Mouse (Mus musculus) liver, embryonic 11.5 days (tissue): ENCODE data around the gene Pheta1. TPM values are rescaled to one million over a fixed set of nuclear protein-coding genes. Genes with fewer than 3 reads are reported as not detected.
A peak's percentile ranks its signal among the peaks of the same experiment; 100 is the strongest.

Experiments
- ATAC-seq: fragments of 200-750 bp; cut with Nextera tagmentation; replicated peaks from 2 replicates; pipeline ENCODE4 v1.8.0; 2017; ENCODE audit warnings: moderate number of reproducible peaks, mild to moderate bottlenecking, moderate TSS enrichment, moderate library complexity; ENCODE audit not compliant: low FRiP score
- DNase-seq: peaks from one replicate; pipeline ENCODE4 v3.0.0-alpha.2; 2017; ENCODE audit warnings: low spot score
- H3K27ac ChIP-seq: fragments of 300-500 bp; sonication (generic); 2 replicates; pipeline ENCODE4 v1.5.1; 2014; ENCODE audit warnings: mild to moderate bottlenecking, low read depth, low read length, control low read depth
- H3K27me3 ChIP-seq: fragments of 300-500 bp; sonication (generic); replicated peaks from 2 replicates; pipeline ENCODE4 v1.6.1; 2014; ENCODE audit warnings: low read length, mixed read lengths; ENCODE audit not compliant: control insufficient read depth, insufficient read depth
- H3K36me3 ChIP-seq: fragments of 300-500 bp; sonication (generic); 2 replicates; pipeline ENCODE4 v1.6.1; 2014; ENCODE audit warnings: mild to moderate bottlenecking, low read length, moderate library complexity, mixed read lengths; ENCODE audit not compliant: control insufficient read depth, insufficient read depth
- H3K4me1 ChIP-seq: fragments of 300-500 bp; sonication (generic); replicated peaks from 2 replicates; pipeline ENCODE4 v1.6.1; 2014; ENCODE audit warnings: low read length, mixed read lengths; ENCODE audit not compliant: control insufficient read depth, insufficient read depth
- H3K4me2 ChIP-seq: fragments of 300-500 bp; sonication (generic); 2 replicates; pipeline ENCODE4 v1.6.1; 2014; ENCODE audit warnings: mild to moderate bottlenecking, control low read depth, moderate library complexity
- H3K4me3 ChIP-seq: fragments of 300-500 bp; sonication (generic); 2 replicates; pipeline ENCODE4 v1.5.1; 2014; ENCODE audit warnings: low read depth, low read length, control low read depth
- H3K9ac ChIP-seq: fragments of 300-500 bp; sonication (generic); 2 replicates; pipeline ENCODE4 v1.6.1; 2014; ENCODE audit warnings: low read depth, low read length, control low read depth
- H3K9me3 ChIP-seq: fragments of 300-500 bp; sonication (generic); 2 replicates; pipeline ENCODE4 v1.6.1; 2016; ENCODE audit warnings: low read length, inconsistent platforms, mixed read lengths; ENCODE audit not compliant: control insufficient read depth
- WGBS: fragments of 180-500 bp; shearing (Covaris S2); extraction: QIAGEN DNeasy Blood & Tissue Kit; methylation state at CpG from one replicate; pipeline ENCODE4 v1.1.7; 2014; 5-methylcytosine and 5-hydroxymethylcytosine counted together
- polyA plus RNA-seq: library from polyadenylated mRNA; unstranded; fragments of >200 nt; fragmentation: Nextera tagmentation; extraction: Ambion mirVana; gene quantifications from 2 replicates; pipeline ENCODE4 v1.2.1, GENCODE M21; 2014

The Pheta1 gene
- polyA plus RNA-seq = 12.1 and 13.7 TPM in 2 replicates

- Histone ChIP-seq H3K9me3 (no peaks in the 10 kb centered on the region), H3K36me3 (peaks cover 12% of the 10 kb centered on the region), H3K4me2 (peak within 1 kb of the TSS; percentile 76), H3K27ac (peak within 1 kb of the TSS; percentile 46; the same call in 1 of the 2 replicates), H3K4me1 (peaks cover 15% of the 10 kb centered on the region), H3K9ac (peak within 1 kb of the TSS; percentile 73), H3K4me3 (peak within 1 kb of the TSS; percentile 86), H3K27me3 (peaks cover 16% of the 10 kb centered on the region)
- WGBS = under 1% methylated on average over 42 of the region's 42 CpGs
- peak; percentile 92 for DNase-seq
- peak; percentile 90 for ATAC-seq
Observed at GRCm38 (mm10) chr5:121848743-121849142, at the start of gene Pheta1. Pheta1 (plus strand) TSS chr5:121848984.

- Histone ChIP-seq H3K27me3 (no peaks in the 10 kb centered on the region), H3K9ac (no peak overlapping the region), H3K27ac (no peak overlapping the region), H3K4me2 (no peak overlapping the region), H3K9me3 (no peaks in the 10 kb centered on the region), H3K4me1 (peaks cover 10% of the 10 kb centered on the region), H3K36me3 (peaks cover 32% of the 10 kb centered on the region), H3K4me3 (no peak overlapping the region)
- 90% methylated on average over 3 of the region's 3 CpGs for WGBS
- no peak for ATAC-seq
- DNase-seq = no peak
Observed at GRCm38 (mm10) chr5:121807186-121807585, 41.6 kb upstream of the Pheta1 start.

DNA sequence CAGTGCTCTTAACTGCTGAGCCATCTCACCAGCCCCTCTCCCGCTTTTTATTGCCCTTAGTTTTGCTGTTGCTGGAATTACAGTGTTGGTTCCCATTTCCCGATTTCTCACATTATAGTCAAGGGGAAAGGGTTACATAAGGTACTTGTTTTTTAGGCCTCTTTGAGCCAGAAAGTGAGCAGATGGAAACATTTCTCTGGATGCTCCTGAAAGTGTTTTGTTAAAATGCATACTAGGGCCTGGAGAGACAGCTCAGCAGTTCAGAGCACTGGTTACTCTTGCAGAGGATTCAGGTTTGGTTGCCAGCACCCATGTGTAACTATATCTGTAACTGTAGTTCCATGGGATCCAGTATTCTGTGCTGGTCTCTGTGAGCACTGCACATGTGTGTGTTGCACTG is 40.6 kb upstream of the Pheta1 start:
- Histone ChIP-seq H3K27ac (no peak overlapping the region), H3K9ac (no peak overlapping the region), H3K9me3 (no peaks in the 10 kb centered on the region), H3K4me2 (no peak overlapping the region), H3K4me1 (peaks cover 13% of the 10 kb centered on the region), H3K4me3 (no peak overlapping the region), H3K27me3 (no peaks in the 10 kb centered on the region), H3K36me3 (peaks cover 34% of the 10 kb centered on the region)
- no peak for ATAC-seq
- no peak for DNase-seq
- WGBS = 88% methylated on average over 2 of the region's 2 CpGs

GRCm38 (mm10) chr5:121809667-121810224 is 39.0 kb upstream of the Pheta1 start:
- Histone ChIP-seq H3K9me3 (no peaks in the 10 kb centered on the region), H3K4me2 (no peak overlapping the region), H3K9ac (no peak overlapping the region), H3K4me1 (peaks cover 13% of the 10 kb centered on the region), H3K4me3 (no peak overlapping the region), H3K27ac (no peak overlapping the region), H3K36me3 (peaks cover 43% of the 10 kb centered on the region), H3K27me3 (no peaks in the 10 kb centered on the region)
- ATAC-seq (no peak), DNase-seq (no peak)
- 79% methylated on average over 5 of the region's 5 CpGs for WGBS

- H3K9ac ChIP-seq = no peak overlapping the region
- no peaks in the 10 kb centered on the region for H3K27me3 ChIP-seq
- H3K9me3 ChIP-seq = no peaks in the 10 kb centered on the region
- H3K4me2 ChIP-seq = no peak overlapping the region
- no peak for ATAC-seq
- H3K4me1 ChIP-seq = peaks cover 13% of the 10 kb centered on the region
- no peak overlapping the region for H3K27ac ChIP-seq
- H3K4me3 ChIP-seq = no peak overlapping the region
- DNase-seq = no peak
- WGBS = 85% methylated on average over 17 of the region's 17 CpGs
- peaks cover 40% of the 10 kb centered on the region for H3K36me3 ChIP-seq
Observed at GRCm38 (mm10) chr5:121810331-121811151, 38.2 kb upstream of the Pheta1 start.

DNA sequence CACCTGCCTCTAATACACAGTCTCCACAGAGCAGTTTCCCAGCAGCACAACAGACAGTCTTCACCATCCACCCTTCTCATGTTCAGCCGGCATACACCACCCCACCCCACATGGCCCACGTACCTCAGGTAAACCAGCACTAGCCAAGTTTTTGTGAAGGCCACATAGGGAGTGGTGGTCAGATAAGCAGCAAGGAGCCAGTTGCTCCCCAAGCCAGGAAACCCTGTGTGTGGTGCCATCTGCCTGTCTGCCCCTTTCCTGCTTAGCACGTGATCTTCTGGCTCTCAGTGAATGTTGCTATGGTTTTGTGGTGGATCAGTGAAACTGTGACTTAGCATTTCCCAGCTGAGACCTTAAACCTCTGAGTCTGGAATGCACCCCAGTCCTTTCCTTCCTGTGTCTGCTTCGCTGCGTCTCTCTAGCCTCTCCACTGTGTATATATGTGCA is 37.3 kb upstream of the Pheta1 start:
- Histone ChIP-seq H3K9ac (no peak overlapping the region), H3K36me3 (peaks cover 50% of the 10 kb centered on the region), H3K4me3 (no peak overlapping the region), H3K4me2 (no peak overlapping the region), H3K4me1 (peaks cover 13% of the 10 kb centered on the region), H3K27ac (peak overlapping the region; percentile 38; the same call in 1 of the 2 replicates), H3K9me3 (no peaks in the 10 kb centered on the region), H3K27me3 (no peaks in the 10 kb centered on the region)
- DNase-seq (no peak), ATAC-seq (no peak)
- 70% methylated on average over 5 of the region's 5 CpGs for WGBS

- H3K9ac ChIP-seq = no peak overlapping the region
- ATAC-seq = no peak
- 76% methylated on average over 7 of the region's 7 CpGs for WGBS
- H3K4me3 ChIP-seq = no peak overlapping the region
- H3K9me3 ChIP-seq = no peaks in the 10 kb centered on the region
- no peak overlapping the region for H3K4me2 ChIP-seq
- peaks cover 56% of the 10 kb centered on the region for H3K36me3 ChIP-seq
- peaks cover 13% of the 10 kb centered on the region for H3K4me1 ChIP-seq
- H3K27ac ChIP-seq = 0 out of 2 replicates have a peak overlapping the region, but pooled peaks have one; percentile 38
- no peak for DNase-seq
- no peaks in the 10 kb centered on the region for H3K27me3 ChIP-seq
Observed at GRCm38 (mm10) chr5:121812526-121813243, 36.1 kb upstream of the Pheta1 start.

GRCm38 (mm10) chr5:121813744-121814143 is 35.0 kb upstream of the Pheta1 start:
- H3K27ac ChIP-seq = no peak overlapping the region
- H3K9me3 ChIP-seq = no peaks in the 10 kb centered on the region
- peaks cover 66% of the 10 kb centered on the region for H3K36me3 ChIP-seq
- ATAC-seq (no peak), DNase-seq (no peak)
- H3K4me1 ChIP-seq = peaks cover 13% of the 10 kb centered on the region
- no peak overlapping the region for H3K4me2 ChIP-seq
- no peaks in the 10 kb centered on the region for H3K27me3 ChIP-seq
- no peak overlapping the region for H3K4me3 ChIP-seq
- H3K9ac ChIP-seq = no peak overlapping the region
- WGBS = 91% methylated on average over 10 of the region's 10 CpGs
